Mouse (Mus musculus): ENCODE measurements around the gene Plppr3. TPM values are rescaled to one million over a fixed set of nuclear protein-coding genes. Genes with fewer than 3 reads are reported as not detected.
A peak's percentile ranks its signal among the peaks of the same experiment; 100 is the strongest.

Plppr3 gene
- polyA plus RNA-seq (2014; fragmentation: Nextera tagmentation; extraction: Ambion mirVana), result 38.8 and 46.4 TPM in 2 replicates

GRCm38 (mm10) chr10:79874290-79874862 is at the start of gene Plppr3, which contains the start of gene Prtn3:
Gene Plppr3, minus strand, starts transcription at chr10:79874634.
Gene Prtn3, plus strand, starts transcription at chr10:79874476.
- Histone ChIP-seq H3K9me3 (ENCODE audit: control insufficient read depth, low read length) (no peaks in the 10 kb centered on the region), H3K36me3 (ENCODE audit: control insufficient read depth, insufficient read depth, low read length) (no peaks in the 10 kb centered on the region), H3K27me3 (replicated peaks; ENCODE audit: control insufficient read depth, insufficient read depth, low read length) (no peaks in the 10 kb centered on the region), H3K27ac (ENCODE audit: low read depth) (peak within 1 kb of the TSS; percentile 57), H3K4me3 (ENCODE audit: low read depth, low read length) (peak within 1 kb of the TSS; percentile 51), H3K4me1 (replicated peaks; ENCODE audit: control insufficient read depth, insufficient read depth, low read length) (peaks cover 22% of the 10 kb centered on the region), H3K9ac (ENCODE audit: low read length) (peak within 1 kb of the TSS; percentile 61), H3K4me2 (ENCODE audit: low read length) (peak within 1 kb of the TSS; percentile 59)
- DNase-seq (ENCODE audit: low spot score) (peak; percentile 80), ATAC-seq (replicated peaks; ENCODE audit: low FRiP score, low TSS enrichment, low read depth) (peak; percentile 85)
- under 1% methylated on average over 55 of the region's 57 CpGs for WGBS

DNA sequence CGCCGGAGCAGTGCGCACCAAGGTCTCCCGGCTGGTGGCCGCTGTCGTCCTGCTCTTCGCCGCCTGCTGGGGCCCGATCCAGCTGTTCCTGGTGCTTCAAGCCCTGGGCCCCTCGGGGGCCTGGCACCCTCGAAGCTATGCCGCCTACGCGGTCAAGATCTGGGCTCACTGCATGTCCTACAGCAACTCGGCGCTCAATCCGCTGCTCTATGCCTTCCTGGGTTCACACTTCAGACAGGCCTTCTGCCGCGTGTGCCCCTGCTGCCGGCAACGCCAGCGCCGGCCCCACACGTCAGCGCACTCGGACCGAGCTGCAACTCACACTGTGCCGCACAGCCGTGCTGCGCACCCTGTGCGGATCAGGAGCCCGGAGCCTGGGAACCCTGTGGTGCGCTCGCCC is 47.1 kb upstream of the Plppr3 start:
- DNase-seq (ENCODE audit: low spot score), result peak; percentile 74
- peak overlapping the region; percentile 21; the same call in 1 of the 2 replicates for H3K9ac ChIP-seq (ENCODE audit: low read length)
- peak overlapping the region; percentile 24 for H3K4me3 ChIP-seq (ENCODE audit: low read depth, low read length)
- peaks cover 57% of the 10 kb centered on the region for H3K27me3 ChIP-seq (replicated peaks; ENCODE audit: control insufficient read depth, insufficient read depth, low read length)
- no peaks in the 10 kb centered on the region for H3K9me3 ChIP-seq (ENCODE audit: control insufficient read depth, low read length)
- WGBS, result 2% methylated on average over 34 of the region's 34 CpGs
- peak overlapping the region; percentile 47 for H3K4me2 ChIP-seq (ENCODE audit: low read length)
- no peak overlapping the region for H3K27ac ChIP-seq (ENCODE audit: low read depth)
- H3K4me1 ChIP-seq (replicated peaks; ENCODE audit: control insufficient read depth, insufficient read depth, low read length), result peaks cover 32% of the 10 kb centered on the region
- ATAC-seq (replicated peaks; ENCODE audit: low FRiP score, low TSS enrichment, low read depth), result no peak
- H3K36me3 ChIP-seq (ENCODE audit: control insufficient read depth, insufficient read depth, low read length), result no peaks in the 10 kb centered on the region

GRCm38 (mm10) chr10:79920958-79921535 is 46.6 kb upstream of the Plppr3 start, which contains the start of gene R3hdm4:
Gene R3hdm4, minus strand, starts transcription at chr10:79921208.
- Histone ChIP-seq H3K27me3 (replicated peaks; ENCODE audit: control insufficient read depth, insufficient read depth, low read length) (peaks cover 57% of the 10 kb centered on the region), H3K4me3 (ENCODE audit: low read depth, low read length) (peak within 1 kb of the TSS; percentile 24), H3K9ac (ENCODE audit: low read length) (peak within 1 kb of the TSS; percentile 21; the same call in 1 of the 2 replicates), H3K27ac (ENCODE audit: low read depth) (no peak within 1 kb of the TSS), H3K4me2 (ENCODE audit: low read length) (peak within 1 kb of the TSS; percentile 47), H3K4me1 (replicated peaks; ENCODE audit: control insufficient read depth, insufficient read depth, low read length) (peaks cover 30% of the 10 kb centered on the region), H3K36me3 (ENCODE audit: control insufficient read depth, insufficient read depth, low read length) (no peaks in the 10 kb centered on the region), H3K9me3 (ENCODE audit: control insufficient read depth, low read length) (no peaks in the 10 kb centered on the region)
- ATAC-seq (replicated peaks; ENCODE audit: low FRiP score, low TSS enrichment, low read depth), result no peak
- DNase-seq (ENCODE audit: low spot score), result peak; percentile 61
- WGBS, result 3% methylated on average over 41 of the region's 41 CpGs

DNA sequence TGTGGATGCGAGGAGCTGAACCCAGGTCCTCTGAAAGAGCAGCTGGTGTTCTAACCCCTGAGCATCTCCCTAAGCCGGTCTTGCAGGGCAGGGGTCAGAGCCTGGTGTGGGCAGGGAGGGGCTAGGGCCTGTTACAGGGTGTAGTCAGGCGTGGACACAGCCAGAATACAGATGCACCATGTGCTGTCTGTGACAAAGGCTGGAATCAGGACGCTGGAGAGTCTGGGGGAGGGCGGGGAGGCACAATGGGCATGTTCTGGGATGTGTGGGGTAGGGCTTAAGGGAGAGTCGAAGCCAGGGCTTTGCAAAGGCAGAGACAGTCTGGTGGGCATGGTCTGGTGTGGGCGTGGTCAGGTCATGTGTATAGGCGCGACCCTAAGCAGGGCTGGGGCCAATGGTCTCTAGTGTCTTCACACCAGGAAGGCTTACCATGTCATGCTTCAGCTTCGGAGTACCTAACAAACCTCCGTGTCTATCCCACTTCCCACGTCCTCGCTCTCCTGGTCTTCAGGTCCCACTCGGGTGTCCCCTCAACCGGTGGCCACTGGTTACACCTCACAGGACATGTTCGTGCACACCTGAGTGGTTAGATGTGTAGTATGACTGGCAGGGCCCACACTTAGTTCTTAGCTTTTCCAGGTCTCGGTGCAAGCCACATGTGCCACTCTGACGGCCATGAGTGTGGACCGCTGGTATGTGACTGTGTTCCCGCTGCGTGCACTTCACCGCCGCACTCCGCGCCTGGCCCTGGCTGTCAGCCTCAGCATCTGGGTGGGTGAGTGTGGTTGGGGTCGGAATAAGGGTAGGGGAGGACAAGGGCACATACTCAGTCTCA is 45.8 kb upstream of the Plppr3 start:
- peaks cover 32% of the 10 kb centered on the region for H3K4me1 ChIP-seq (replicated peaks; ENCODE audit: control insufficient read depth, insufficient read depth, low read length)
- no peak overlapping the region for H3K4me3 ChIP-seq (ENCODE audit: low read depth, low read length)

DNA sequence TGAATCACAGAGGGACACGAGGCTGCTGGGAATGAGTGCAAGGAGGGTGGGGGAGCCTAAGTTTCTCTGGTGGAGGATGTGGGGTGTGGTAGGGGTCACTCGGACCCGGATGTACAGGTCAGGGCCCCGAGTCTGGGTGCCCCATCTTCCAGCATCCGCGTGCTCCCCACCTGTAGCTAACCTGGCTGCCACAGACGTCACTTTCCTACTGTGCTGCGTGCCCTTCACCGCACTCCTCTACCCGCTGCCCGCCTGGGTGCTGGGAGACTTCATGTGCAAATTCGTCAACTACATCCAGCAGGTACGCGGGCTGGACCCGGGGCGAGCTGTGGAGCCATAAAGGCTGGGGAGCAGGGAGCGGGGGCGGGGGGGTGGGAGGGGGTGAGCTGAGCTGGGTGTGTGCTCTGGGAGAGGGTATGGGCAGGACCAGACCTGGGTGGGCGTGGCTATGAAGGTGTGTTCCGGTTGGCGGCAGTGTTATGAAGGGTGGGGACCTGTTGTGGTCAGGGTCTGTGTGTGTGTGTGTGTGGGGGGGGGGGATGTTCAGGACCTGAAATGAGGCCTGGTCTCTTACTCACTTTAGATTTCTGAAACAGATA is 44.9 kb upstream of the Plppr3 start:
- peaks cover 41% of the 10 kb centered on the region for H3K4me1 ChIP-seq (replicated peaks; ENCODE audit: control insufficient read depth, insufficient read depth, low read length)
- peak overlapping the region; percentile 25 for H3K4me2 ChIP-seq (ENCODE audit: low read length)
- ATAC-seq (replicated peaks; ENCODE audit: low FRiP score, low TSS enrichment, low read depth) (no peak), DNase-seq (ENCODE audit: low spot score) (peak; percentile 56)
- H3K9ac ChIP-seq (ENCODE audit: low read length), result no peak overlapping the region
- no peaks in the 10 kb centered on the region for H3K36me3 ChIP-seq (ENCODE audit: control insufficient read depth, insufficient read depth, low read length)
- 3% methylated on average over 21 of the region's 21 CpGs for WGBS
- no peak overlapping the region for H3K27ac ChIP-seq (ENCODE audit: low read depth)
- H3K4me3 ChIP-seq (ENCODE audit: low read depth, low read length), result peak overlapping the region; percentile 2; the same call in 1 of the 2 replicates
- H3K27me3 ChIP-seq (replicated peaks; ENCODE audit: control insufficient read depth, insufficient read depth, low read length), result peaks cover 57% of the 10 kb centered on the region
- H3K9me3 ChIP-seq (ENCODE audit: control insufficient read depth, low read length), result no peaks in the 10 kb centered on the region

More for the DNA sequence above, 45.8 kb upstream of the Plppr3 start:
- H3K27ac ChIP-seq (ENCODE audit: low read depth), result no peak overlapping the region
- peaks cover 57% of the 10 kb centered on the region for H3K27me3 ChIP-seq (replicated peaks; ENCODE audit: control insufficient read depth, insufficient read depth, low read length)
- no peaks in the 10 kb centered on the region for H3K36me3 ChIP-seq (ENCODE audit: control insufficient read depth, insufficient read depth, low read length)
- H3K9me3 ChIP-seq (ENCODE audit: control insufficient read depth, low read length), result no peaks in the 10 kb centered on the region
- no peak for ATAC-seq (replicated peaks; ENCODE audit: low FRiP score, low TSS enrichment, low read depth)
- DNase-seq (ENCODE audit: low spot score), result peak; percentile 61
- 27% methylated on average over 26 of the region's 26 CpGs for WGBS
- no peak overlapping the region for H3K9ac ChIP-seq (ENCODE audit: low read length)
- no peak overlapping the region for H3K4me2 ChIP-seq (ENCODE audit: low read length)

- H3K4me2 ChIP-seq (ENCODE audit: low read length), result peak overlapping the region; percentile 36
- no peak overlapping the region for H3K27ac ChIP-seq (ENCODE audit: low read depth)
- H3K4me1 ChIP-seq (replicated peaks; ENCODE audit: control insufficient read depth, insufficient read depth, low read length), result peaks cover 43% of the 10 kb centered on the region
- H3K27me3 ChIP-seq (replicated peaks; ENCODE audit: control insufficient read depth, insufficient read depth, low read length), result peaks cover 57% of the 10 kb centered on the region
- H3K9ac ChIP-seq (ENCODE audit: low read length), result 0 out of 2 replicates have a peak overlapping the region, but pooled peaks have one; percentile 5
- DNase-seq (ENCODE audit: low spot score), result no peak
- H3K4me3 ChIP-seq (ENCODE audit: low read depth, low read length), result peak overlapping the region; percentile 15
- no peaks in the 10 kb centered on the region for H3K36me3 ChIP-seq (ENCODE audit: control insufficient read depth, insufficient read depth, low read length)
- 11% methylated on average over 35 of the region's 35 CpGs for WGBS
- no peaks in the 10 kb centered on the region for H3K9me3 ChIP-seq (ENCODE audit: control insufficient read depth, low read length)
- no peak for ATAC-seq (replicated peaks; ENCODE audit: low FRiP score, low TSS enrichment, low read depth)
Measured at GRCm38 (mm10) chr10:79918231-79919078, 44.0 kb upstream of the Plppr3 start.

DNA sequence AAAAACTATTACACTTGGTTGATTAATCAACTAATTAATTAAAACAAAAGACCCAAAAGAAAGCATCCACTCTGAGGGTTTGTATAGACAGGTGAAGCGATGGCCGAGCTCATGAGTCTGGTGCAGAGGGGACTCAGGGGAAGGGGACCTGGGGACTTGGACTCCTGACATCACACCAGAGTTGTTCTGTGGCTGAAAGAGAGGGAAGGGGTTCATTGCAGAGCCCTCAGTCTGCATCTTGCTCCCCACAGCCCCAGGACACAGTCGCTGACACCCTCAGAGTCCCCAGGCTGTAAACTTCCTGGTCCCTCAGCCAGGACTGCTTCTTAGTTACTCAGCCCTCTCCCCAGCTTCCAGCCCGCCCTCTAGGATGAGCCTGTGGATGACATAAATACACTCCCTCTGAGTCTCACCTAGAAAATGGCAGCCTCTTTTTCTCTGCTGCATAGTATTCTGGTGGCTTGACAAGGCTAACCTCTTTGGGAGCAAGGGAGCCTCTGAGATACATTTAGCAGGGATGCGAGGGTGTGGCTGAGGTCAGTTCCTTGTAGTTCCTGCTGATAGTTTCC is 43.2 kb upstream of the Plppr3 start:
- DNase-seq (ENCODE audit: low spot score) (no peak), ATAC-seq (replicated peaks; ENCODE audit: low FRiP score, low TSS enrichment, low read depth) (no peak)
- Histone ChIP-seq H3K27ac (ENCODE audit: low read depth) (no peak overlapping the region), H3K4me2 (ENCODE audit: low read length) (peak overlapping the region; percentile 85), H3K4me3 (ENCODE audit: low read depth, low read length) (peak overlapping the region; percentile 61), H3K4me1 (replicated peaks; ENCODE audit: control insufficient read depth, insufficient read depth, low read length) (peaks cover 43% of the 10 kb centered on the region), H3K27me3 (replicated peaks; ENCODE audit: control insufficient read depth, insufficient read depth, low read length) (peaks cover 52% of the 10 kb centered on the region), H3K9ac (ENCODE audit: low read length) (no peak overlapping the region), H3K36me3 (ENCODE audit: control insufficient read depth, insufficient read depth, low read length) (no peaks in the 10 kb centered on the region), H3K9me3 (ENCODE audit: control insufficient read depth, low read length) (no peaks in the 10 kb centered on the region)
- WGBS, result 67% methylated on average over 5 of the region's 5 CpGs
